Mouse (Mus musculus): ENCODE results near the gene Col5a2. TPM values are rescaled to one million over a fixed set of nuclear protein-coding genes. Genes with fewer than 3 reads are reported as not detected.

The Col5a2 gene
- polyA plus RNA-seq, 1 experiment from 2014 or later: 50.6 TPM

DNA sequence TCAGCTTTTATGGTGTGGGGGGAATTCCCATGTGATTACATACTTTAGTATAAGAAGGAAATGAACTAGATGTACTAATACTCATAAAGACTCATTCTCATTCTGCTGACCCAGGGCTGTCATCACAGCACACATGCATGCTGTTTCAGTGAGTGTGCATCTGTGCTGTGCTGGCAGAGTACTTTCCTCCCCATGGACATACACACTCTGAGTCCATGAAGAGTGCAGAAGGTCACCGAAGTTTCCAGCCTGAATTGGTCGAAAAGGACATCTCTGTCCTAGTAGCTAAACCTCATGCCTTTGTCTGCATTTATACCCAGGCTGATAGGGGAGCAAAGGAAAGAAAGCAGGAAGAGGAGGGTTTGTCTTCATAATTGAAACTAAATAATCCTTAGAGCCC, 83.2 kb downstream of the Col5a2 start:
- no peak for ATAC-seq (ENCODE audit: low FRiP score)

DNA sequence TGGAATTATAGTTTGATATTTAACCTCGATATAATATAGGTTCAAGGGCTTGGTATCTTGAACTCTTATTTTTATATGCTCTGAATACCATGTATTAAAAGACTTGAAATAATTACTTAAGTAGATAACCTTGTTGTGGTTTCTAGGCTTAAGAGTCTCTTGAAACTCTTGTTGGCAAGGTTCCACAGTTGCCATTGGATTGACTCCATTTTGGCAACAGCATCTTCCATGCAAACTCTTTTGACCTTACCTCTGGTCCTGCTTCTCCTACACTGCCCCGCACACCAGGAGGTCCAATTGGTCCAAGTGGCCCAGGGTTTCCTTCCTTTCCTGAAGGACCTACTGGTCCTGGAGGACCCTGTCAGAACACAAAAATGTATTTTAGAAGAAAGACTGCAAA, 121.2 kb downstream of the Col5a2 start:
- WGBS: 94% methylated on average over 2 of the region's 2 CpGs
- Histone ChIP-seq H3K36me3 (no peaks in the 10 kb centered on the region), H3K27me3 (no peaks in the 10 kb centered on the region), H3K9ac (no peak overlapping the region), H3K4me1 (no peaks in the 10 kb centered on the region), H3K4me3 (no peak overlapping the region), H3K4me2 (replicated peaks) (no peak overlapping the region), H3K27ac (no peak overlapping the region), H3K9me3 (replicated peaks) (no peaks in the 10 kb centered on the region)
- no peak for ATAC-seq (ENCODE audit: low FRiP score)

More for the DNA sequence above, 83.2 kb downstream of the Col5a2 start:
- no peak overlapping the region for H3K4me2 ChIP-seq (replicated peaks)
- H3K9ac ChIP-seq: no peak overlapping the region
- H3K9me3 ChIP-seq (replicated peaks): no peaks in the 10 kb centered on the region
- no peaks in the 10 kb centered on the region for H3K36me3 ChIP-seq
- H3K27ac ChIP-seq: no peak overlapping the region
- 75% methylated on average over 2 of the region's 2 CpGs for WGBS
- H3K4me1 ChIP-seq: no peaks in the 10 kb centered on the region
- H3K27me3 ChIP-seq: no peaks in the 10 kb centered on the region
- no peak overlapping the region for H3K4me3 ChIP-seq

DNA sequence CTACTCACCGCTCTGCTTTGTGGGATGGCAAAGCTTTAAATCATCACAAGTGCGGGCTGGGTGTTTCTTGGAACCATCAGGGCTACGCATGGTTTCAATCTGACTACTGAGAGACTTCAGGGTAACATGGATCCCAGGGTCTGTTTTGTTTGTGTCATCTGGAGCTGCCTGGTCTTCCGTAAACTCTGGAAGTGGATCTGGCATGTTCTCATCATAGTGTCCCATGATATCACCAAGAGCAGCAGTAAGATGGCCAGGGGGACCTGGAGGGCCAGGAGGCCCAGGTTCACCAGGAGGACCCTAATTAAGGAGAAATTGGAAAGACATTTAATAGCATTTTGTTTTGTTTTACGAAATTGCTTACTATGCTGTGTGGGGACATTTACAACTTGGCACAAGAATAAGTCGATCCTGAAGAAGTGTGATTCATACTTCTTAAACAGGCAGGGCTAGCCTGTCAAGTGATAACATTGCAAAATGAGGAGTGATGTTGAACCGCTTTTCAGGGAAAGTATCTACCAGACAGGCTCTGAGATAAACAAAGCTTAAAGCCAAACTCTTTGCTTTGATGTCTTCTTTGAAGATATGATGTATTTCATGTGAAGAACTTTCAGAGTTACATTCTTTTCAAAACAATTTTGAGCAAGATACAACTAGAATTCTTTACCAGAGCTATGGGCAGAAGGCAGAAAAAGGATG, 122.9 kb downstream of the Col5a2 start:
- Histone ChIP-seq H3K9me3 (replicated peaks) (no peaks in the 10 kb centered on the region), H3K4me3 (no peak overlapping the region)

DNA sequence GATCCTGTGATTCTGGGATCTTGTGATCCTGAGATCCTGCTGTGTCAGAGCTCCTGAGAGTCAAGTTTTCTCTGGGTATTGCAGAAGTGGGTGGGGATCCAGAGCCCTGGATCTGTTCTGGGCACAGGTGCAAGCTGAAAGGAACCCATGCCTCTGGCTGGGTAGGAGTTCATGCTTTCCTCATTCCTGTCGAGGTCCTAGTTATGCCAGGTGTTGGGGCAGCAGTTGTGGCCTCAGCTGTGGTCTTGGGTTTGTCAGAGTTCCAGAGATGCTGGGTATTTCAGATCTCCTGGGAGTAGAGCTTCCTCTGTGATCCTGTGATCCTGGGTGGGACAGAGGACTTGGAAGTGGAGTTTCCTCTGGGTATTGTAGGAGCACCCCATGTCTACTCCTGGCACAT, 137.7 kb downstream of the Col5a2 start:
- Histone ChIP-seq H3K36me3 (no peaks in the 10 kb centered on the region), H3K9me3 (replicated peaks) (peaks cover 5% of the 10 kb centered on the region), H3K9ac (no peak overlapping the region), H3K4me2 (replicated peaks) (no peak overlapping the region), H3K27me3 (no peaks in the 10 kb centered on the region), H3K4me3 (no peak overlapping the region), H3K4me1 (no peaks in the 10 kb centered on the region), H3K27ac (no peak overlapping the region)
- WGBS: 66% methylated on average over 1 of the region's 1 CpGs
- ATAC-seq (ENCODE audit: low FRiP score): no peak

More for the DNA sequence above, 122.9 kb downstream of the Col5a2 start:
- Histone ChIP-seq H3K36me3 (no peaks in the 10 kb centered on the region), H3K4me1 (no peaks in the 10 kb centered on the region), H3K9ac (no peak overlapping the region), H3K27ac (no peak overlapping the region), H3K4me2 (replicated peaks) (no peak overlapping the region), H3K27me3 (no peaks in the 10 kb centered on the region)
- ATAC-seq (ENCODE audit: low FRiP score): no peak
- WGBS: 82% methylated on average over 7 of the region's 7 CpGs

DNA sequence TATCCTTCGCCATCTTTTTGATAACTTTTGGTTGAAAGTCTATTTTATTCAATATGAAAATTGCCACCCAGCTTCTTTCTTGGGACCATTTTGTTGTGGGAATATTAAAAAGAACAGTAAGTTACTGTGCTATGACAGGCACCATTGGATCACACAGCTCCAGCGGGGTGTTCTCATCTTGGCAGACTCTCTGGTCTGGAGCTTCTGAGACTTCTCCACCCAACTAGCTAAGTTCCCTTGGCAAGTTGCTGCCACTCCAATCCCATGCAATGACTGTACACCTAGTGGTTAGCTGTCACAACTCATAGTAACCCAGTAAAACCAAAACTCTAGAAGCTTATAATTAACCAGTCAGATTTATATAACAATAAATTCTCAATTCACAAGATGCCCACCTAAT, 139.8 kb downstream of the Col5a2 start:
- H3K4me2 ChIP-seq (replicated peaks): no peak overlapping the region
- no peak for ATAC-seq (ENCODE audit: low FRiP score)
- H3K9ac ChIP-seq: no peak overlapping the region
- H3K4me3 ChIP-seq: no peak overlapping the region
- no peaks in the 10 kb centered on the region for H3K9me3 ChIP-seq (replicated peaks)
- no peaks in the 10 kb centered on the region for H3K4me1 ChIP-seq
- H3K27me3 ChIP-seq: no peaks in the 10 kb centered on the region
- H3K27ac ChIP-seq: no peak overlapping the region
- H3K36me3 ChIP-seq: no peaks in the 10 kb centered on the region
- WGBS: 97% methylated on average over 2 of the region's 2 CpGs

DNA sequence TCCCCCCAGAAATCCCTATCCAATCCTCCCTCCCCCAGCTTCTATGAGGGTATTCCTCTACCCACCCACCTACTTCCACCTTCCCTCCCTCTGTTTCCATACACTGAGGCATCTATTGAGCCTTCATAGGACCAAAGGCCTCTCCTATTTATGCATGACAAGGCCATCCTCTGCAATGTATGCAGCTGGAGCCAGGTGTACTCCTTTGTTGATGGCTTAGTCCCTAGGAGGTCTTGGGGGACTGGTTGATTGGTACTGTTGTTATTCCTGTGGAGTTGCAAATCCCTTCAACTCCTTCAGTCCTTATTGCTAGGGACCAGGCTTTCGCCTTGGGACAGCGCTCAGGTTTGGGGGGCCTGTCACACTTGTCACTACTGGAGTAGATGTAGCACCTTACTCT, 143.4 kb downstream of the Col5a2 start:
- H3K27me3 ChIP-seq: no peaks in the 10 kb centered on the region
- H3K27ac ChIP-seq: no peak overlapping the region
- H3K4me2 ChIP-seq (replicated peaks): no peak overlapping the region
- 77% methylated on average over 2 of the region's 2 CpGs for WGBS
- no peak for ATAC-seq (ENCODE audit: low FRiP score)
- H3K9me3 ChIP-seq (replicated peaks): no peaks in the 10 kb centered on the region
- no peaks in the 10 kb centered on the region for H3K36me3 ChIP-seq
- no peaks in the 10 kb centered on the region for H3K4me1 ChIP-seq
- no peak overlapping the region for H3K9ac ChIP-seq
- H3K4me3 ChIP-seq: no peak overlapping the region

DNA sequence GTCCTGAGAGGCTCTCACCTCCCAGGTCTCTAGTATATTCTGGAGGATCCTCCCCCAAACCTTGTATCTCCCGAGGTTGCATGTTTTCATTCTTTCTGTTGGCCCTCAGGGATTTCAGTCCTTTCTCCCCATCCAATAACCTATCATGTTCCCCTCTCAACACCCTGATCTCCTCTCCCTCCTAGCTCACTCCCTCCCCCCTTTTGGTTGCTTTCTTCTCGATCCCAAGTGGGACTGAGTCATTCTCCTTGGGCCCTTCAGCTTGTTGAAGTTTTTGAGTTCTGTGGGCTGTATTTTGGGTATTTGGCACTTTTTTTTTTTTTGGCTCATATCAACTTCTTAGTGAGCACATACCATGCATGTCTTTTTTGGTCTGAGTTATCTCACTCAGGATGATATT, 143.9 kb downstream of the Col5a2 start:
- no peak for ATAC-seq (ENCODE audit: low FRiP score)
- H3K36me3 ChIP-seq: no peaks in the 10 kb centered on the region
- no peak overlapping the region for H3K4me2 ChIP-seq (replicated peaks)
- no peaks in the 10 kb centered on the region for H3K4me1 ChIP-seq
- H3K9me3 ChIP-seq (replicated peaks): no peaks in the 10 kb centered on the region
- no peak overlapping the region for H3K27ac ChIP-seq
- no peak overlapping the region for H3K9ac ChIP-seq
- WGBS: 75% methylated on average over 2 of the region's 2 CpGs
- H3K27me3 ChIP-seq: no peaks in the 10 kb centered on the region
- H3K4me3 ChIP-seq: no peak overlapping the region

DNA sequence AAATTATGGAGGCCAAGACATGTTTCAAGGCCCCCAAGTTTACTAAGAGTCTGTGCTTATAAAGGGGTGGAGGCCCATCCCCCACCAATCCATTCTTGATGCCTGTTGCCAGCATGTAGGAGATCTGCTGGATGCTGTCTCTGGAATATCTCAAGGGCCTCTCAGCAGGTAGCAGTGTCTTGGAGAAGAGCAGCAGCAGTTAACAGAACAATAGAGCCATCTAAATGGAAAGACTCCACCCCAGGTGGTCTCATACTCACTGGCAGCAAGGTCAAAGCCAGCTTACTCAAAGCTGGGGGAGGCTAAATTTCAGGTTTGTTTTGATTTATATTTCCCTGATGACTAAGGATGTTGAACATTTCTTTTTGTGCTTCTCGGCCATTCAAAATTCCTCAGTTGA, 145.1 kb downstream of the Col5a2 start:
- H3K4me1 ChIP-seq: no peaks in the 10 kb centered on the region
- no peak overlapping the region for H3K4me3 ChIP-seq
- H3K9me3 ChIP-seq (replicated peaks): no peaks in the 10 kb centered on the region
- no peak for ATAC-seq (ENCODE audit: low FRiP score)
- H3K27me3 ChIP-seq: no peaks in the 10 kb centered on the region
- no peak overlapping the region for H3K9ac ChIP-seq
- WGBS: 65% methylated on average over 1 of the region's 1 CpGs
- no peak overlapping the region for H3K4me2 ChIP-seq (replicated peaks)
- no peak overlapping the region for H3K27ac ChIP-seq
- H3K36me3 ChIP-seq: no peaks in the 10 kb centered on the region

DNA sequence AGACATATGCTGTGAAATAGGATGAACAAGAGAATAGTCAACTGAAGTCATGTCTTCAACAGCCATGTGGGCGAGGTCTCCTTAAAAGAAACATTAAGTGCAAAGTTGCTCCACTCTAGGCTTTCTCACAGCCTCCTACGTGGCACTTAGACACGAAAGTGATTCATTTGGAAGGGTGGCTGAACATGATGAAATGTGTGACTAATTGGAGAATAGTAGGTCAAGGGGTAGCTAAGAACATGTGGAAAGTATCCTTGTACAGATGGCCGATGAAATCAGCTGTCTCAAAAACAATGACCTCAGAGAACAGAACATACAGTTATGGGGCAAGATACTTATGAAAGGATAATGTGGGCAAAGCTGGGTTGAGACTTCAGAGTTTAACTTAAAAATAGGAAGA, 147.1 kb downstream of the Col5a2 start:
- H3K27ac ChIP-seq: no peak overlapping the region
- WGBS: 69% methylated on average over 4 of the region's 4 CpGs
- H3K4me3 ChIP-seq: no peak overlapping the region
- no peaks in the 10 kb centered on the region for H3K27me3 ChIP-seq
- H3K4me2 ChIP-seq (replicated peaks): no peak overlapping the region
- no peak overlapping the region for H3K9ac ChIP-seq
- H3K36me3 ChIP-seq: no peaks in the 10 kb centered on the region
- ATAC-seq (ENCODE audit: low FRiP score): no peak
- no peaks in the 10 kb centered on the region for H3K9me3 ChIP-seq (replicated peaks)
- no peaks in the 10 kb centered on the region for H3K4me1 ChIP-seq

DNA sequence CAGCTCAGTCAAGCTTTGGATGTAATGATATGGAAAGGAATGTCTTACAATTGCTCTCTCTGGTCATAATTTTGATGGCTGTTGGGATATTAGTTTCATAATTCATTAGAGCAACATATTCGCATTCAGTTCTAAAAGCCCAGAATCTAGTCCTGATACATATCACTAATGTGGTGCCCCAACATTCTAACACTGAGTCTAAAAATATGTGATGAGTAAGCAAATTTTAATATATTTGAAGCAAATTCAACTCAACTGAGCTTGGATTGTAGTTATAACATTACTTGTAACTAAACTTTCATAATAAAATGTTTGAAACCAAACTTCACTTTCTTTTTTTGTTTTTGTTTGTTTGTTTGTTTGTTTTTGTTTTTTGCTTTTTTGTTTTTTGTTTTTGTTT, 173.9 kb downstream of the Col5a2 start:
- Histone ChIP-seq H3K9ac (no peak overlapping the region), H3K9me3 (replicated peaks) (no peaks in the 10 kb centered on the region), H3K4me2 (replicated peaks) (no peak overlapping the region), H3K27ac (no peak overlapping the region), H3K4me3 (no peak overlapping the region), H3K36me3 (no peaks in the 10 kb centered on the region), H3K4me1 (no peaks in the 10 kb centered on the region), H3K27me3 (no peaks in the 10 kb centered on the region)
- WGBS: 92% methylated on average over 1 of the region's 1 CpGs
- ATAC-seq (ENCODE audit: low FRiP score): no peak

Other genes starting within 250 kb of the Col5a2 start
- gene Col3a1, start 191.7 kb downstream of the Col5a2 start, polyA plus RNA-seq (2016; fragmentation: Nextera tagmentation; extraction: Ambion mirVana): 539 and 733 TPM in 2 replicates